Mouse (Mus musculus): ENCODE data around the gene D430041D05Rik. TPM values are rescaled to one million over a fixed set of nuclear protein-coding genes. Genes with fewer than 3 reads are reported as not detected.

D430041D05Rik gene
- total and polyA plus RNA-seq, 3 experiments: not detected

GRCm38 (mm10) chr2:104153345-104153744 is 257.5 kb downstream of the D430041D05Rik start:
- DNase-seq (ENCODE audit: extremely low read depth): no peak
- H3K4me2 ChIP-seq (ENCODE audit: insufficient read depth, low read depth, poor library complexity, severe bottlenecking): no peak overlapping the region
- no peak overlapping the region for H3K4me3 ChIP-seq (replicated peaks in 1 of 3; ENCODE audit: low read depth in 2 of 3, low read length in 2 of 3, poor library complexity in 1 of 3)
- no peaks in the 10 kb centered on the region for H3K36me3 ChIP-seq (replicated peaks in 1 of 2; ENCODE audit: control insufficient read depth in 1 of 2, insufficient read depth in 1 of 2, low read length in 1 of 2)
- no peak overlapping the region for H3K27ac ChIP-seq (ENCODE audit: insufficient read depth, low read depth)
- dilution Hi-C loops (cut with MboI; ENCODE audit: extremely low pct_ligation_motif_present, extremely low pct_unique_long_range_greater_than_20kb, low sequenced_read_pairs): no loop called here
- TF ChIP-seq E2F4 (IDR thresholded peaks at IDR 0.05; ENCODE audit: insufficient replicate concordance, low read depth, low read length) (no peak), MAZ (IDR thresholded peaks at IDR 0.05; ENCODE audit: low read depth, low read length) (no peak), ZNF384 (IDR thresholded peaks at IDR 0.05; ENCODE audit: low read depth, low read length) (no peak), POLR2A (IDR thresholded peaks at IDR 0.05; ENCODE audit: low read depth, low read length) (no peak), NELFE (IDR thresholded peaks at IDR 0.05; ENCODE audit: low read depth, low read length) (no peak), NRF1 (IDR thresholded peaks at IDR 0.05; ENCODE audit: low read depth, low read length) (no peak), ELF1 (IDR thresholded peaks at IDR 0.05; ENCODE audit: low read depth, low read length) (no peak), HCFC1 (IDR thresholded peaks at IDR 0.05; ENCODE audit: low read depth, low read length) (no peak), EP300 (IDR thresholded peaks at IDR 0.05; ENCODE audit: low read length) (no peak), SIN3A (IDR thresholded peaks at IDR 0.05; ENCODE audit: low read length) (no peak), GABPA (IDR thresholded peaks at IDR 0.05; ENCODE audit: insufficient replicate concordance, low read depth, low read length) (no peak), MEF2A (IDR thresholded peaks at IDR 0.05; ENCODE audit: borderline replicate concordance, low read depth, low read length) (no peak), TCF12 (IDR thresholded peaks at IDR 0.05; ENCODE audit: low read depth, low read length) (no peak)
- no peaks in the 10 kb centered on the region for H3K27me3 ChIP-seq (replicated peaks)
- no peaks in the 10 kb centered on the region for H3K9me3 ChIP-seq (replicated peaks; ENCODE audit: low read length)
- in situ Hi-C loops (cut with MboI; ENCODE audit: low pct_ligation_motif_present, low pct_unique_long_range_greater_than_20kb, low sequenced_read_pairs): no loop called here
- no peak overlapping the region for H3K9ac ChIP-seq (ENCODE audit: insufficient read depth, low read depth)
- H3K79me2 ChIP-seq (replicated peaks; ENCODE audit: control insufficient read depth, extremely low read depth, insufficient read depth, poor library complexity, severe bottlenecking): no peaks in the 10 kb centered on the region
- peaks cover 0 to 34% of the 10 kb centered on the region in 2 experiments; a peak in 2 of 4 replicates for H3K4me1 ChIP-seq (ENCODE audit: control insufficient read depth in 1 of 2, insufficient read depth in 2 of 2)

- Histone ChIP-seq H3K27me3 (replicated peaks) (no peaks in the 10 kb centered on the region), H3K9me3 (replicated peaks; ENCODE audit: low read length) (no peaks in the 10 kb centered on the region), H3K27ac (ENCODE audit: insufficient read depth, low read depth) (no peak overlapping the region), H3K36me3 (replicated peaks in 1 of 2; ENCODE audit: control insufficient read depth in 1 of 2, insufficient read depth in 1 of 2, low read length in 1 of 2) (no peaks in the 10 kb centered on the region), H3K4me3 (replicated peaks in 1 of 3; ENCODE audit: low read depth in 2 of 3, low read length in 2 of 3, poor library complexity in 1 of 3) (no peak overlapping the region), H3K9ac (ENCODE audit: insufficient read depth, low read depth) (no peak overlapping the region), H3K79me2 (replicated peaks; ENCODE audit: control insufficient read depth, extremely low read depth, insufficient read depth, poor library complexity, severe bottlenecking) (no peaks in the 10 kb centered on the region), H3K4me1 (ENCODE audit: control insufficient read depth in 1 of 2, insufficient read depth in 2 of 2) (peaks cover 0 to 28% of the 10 kb centered on the region in 2 experiments; a peak in 2 of 4 replicates), H3K4me2 (ENCODE audit: insufficient read depth, low read depth, poor library complexity, severe bottlenecking) (no peak overlapping the region)
- DNase-seq (ENCODE audit: extremely low read depth): no peak
- in situ Hi-C loops (cut with MboI; ENCODE audit: low pct_ligation_motif_present, low pct_unique_long_range_greater_than_20kb, low sequenced_read_pairs) (no loop called here), dilution Hi-C loops (cut with MboI; ENCODE audit: extremely low pct_ligation_motif_present, extremely low pct_unique_long_range_greater_than_20kb, low sequenced_read_pairs) (no loop called here)
- TF ChIP-seq ELF1 (IDR thresholded peaks at IDR 0.05; ENCODE audit: low read depth, low read length) (no peak), SMC3 (IDR thresholded peaks at IDR 0.05; ENCODE audit: low read depth, low read length) (no peak), MXI1 (IDR thresholded peaks at IDR 0.05; ENCODE audit: low read depth, low read length) (no peak), POLR2AphosphoS2 (IDR thresholded peaks at IDR 0.05; ENCODE audit: low read depth, low read length) (no peak), CTCF (conservative IDR thresholded peaks at IDR 0.05 in 1 of 2, IDR thresholded peaks at IDR 0.05 in 1 of 2; ENCODE audit: low read depth in 2 of 2, low read length in 2 of 2) (no peak), ZC3H11A (IDR thresholded peaks at IDR 0.05; ENCODE audit: low read depth, low read length) (no peak), USF1 (IDR thresholded peaks at IDR 0.05; ENCODE audit: low read depth, low read length) (no peak)
Observed at GRCm38 (mm10) chr2:104150608-104151397, 260.0 kb downstream of the D430041D05Rik start.
